Mouse (Mus musculus) neural tube, embryonic 14.5 days (tissue): ENCODE measurements around the gene Tas2r143. TPM values are rescaled to one million over a fixed set of nuclear protein-coding genes. Genes with fewer than 3 reads are reported as not detected.

Experiments used
- ATAC-seq: fragments of 200-750 bp; cut with Nextera tagmentation; 2 replicates; pipeline ENCODE4 v1.8.0; 2017; ENCODE audit warnings: low read depth, mild to moderate bottlenecking, moderate TSS enrichment, moderate library complexity
- H3K27ac ChIP-seq: fragments of 300-500 bp; sonication (generic); 2 replicates; pipeline ENCODE4 v1.5.1; 2014; ENCODE audit warnings: low read depth, mild to moderate bottlenecking, control low read depth, low read length, moderate library complexity, mixed read lengths
- H3K27me3 ChIP-seq: fragments of 300-500 bp; sonication (generic); 2 replicates; pipeline ENCODE4 v1.6.1; 2014; ENCODE audit warnings: low read length; ENCODE audit not compliant: control insufficient read depth, insufficient read depth
- H3K36me3 ChIP-seq: fragments of 300-500 bp; sonication (generic); 2 replicates; pipeline ENCODE4 v1.6.1; 2014; ENCODE audit warnings: low read length, mixed read lengths; ENCODE audit not compliant: control insufficient read depth, insufficient read depth
- H3K4me1 ChIP-seq: fragments of 300-500 bp; sonication (generic); 2 replicates; pipeline ENCODE4 v1.6.1; 2014; ENCODE audit warnings: low read length; ENCODE audit not compliant: control insufficient read depth, insufficient read depth
- H3K4me2 ChIP-seq: fragments of 300-500 bp; sonication (generic); 2 replicates; pipeline ENCODE4 v1.6.1; 2014; ENCODE audit warnings: mild to moderate bottlenecking, low read depth, low read length, control low read depth
- H3K4me3 ChIP-seq: fragments of 300-500 bp; sonication (generic); 2 replicates; pipeline ENCODE4 v1.5.1; 2014; ENCODE audit warnings: low read depth, low read length, control low read depth, mixed read lengths
- H3K9ac ChIP-seq: fragments of 300-500 bp; sonication (generic); replicated peaks from 2 replicates; pipeline ENCODE4 v1.6.1; 2014; ENCODE audit warnings: low read depth, mild to moderate bottlenecking, control low read depth, low read length, mixed read lengths
- H3K9me3 ChIP-seq: fragments of 300-500 bp; sonication (generic); 2 replicates; pipeline ENCODE4 v1.6.1; 2016; ENCODE audit warnings: low read length; ENCODE audit not compliant: control insufficient read depth
- WGBS: fragments of 180-500 bp; shearing (Covaris S2); extraction: QIAGEN DNeasy Blood & Tissue Kit; methylation state at CpG from one replicate; pipeline ENCODE4 v1.1.7; 2014; 5-methylcytosine and 5-hydroxymethylcytosine counted together
- polyA plus RNA-seq: library from polyadenylated mRNA; unstranded; fragments of >200 nt; fragmentation: Nextera tagmentation; extraction: Ambion mirVana; gene quantifications from 2 replicates; pipeline ENCODE4 v1.2.1, GENCODE M21; 2014

Gene Tas2r143
- polyA plus RNA-seq, 1 experiment from 2014 or later = not detected

- WGBS = 97% methylated on average over 5 of the region's 5 CpGs
- H3K4me3 ChIP-seq = no peak overlapping the region
- no peak overlapping the region for H3K27ac ChIP-seq
- no peak overlapping the region for H3K9ac ChIP-seq
- H3K36me3 ChIP-seq = peaks cover 27% of the 10 kb centered on the region
- ATAC-seq = no peak
- H3K4me1 ChIP-seq = 0 out of 2 replicates have a peak, but pooled peaks cover 4% of the 10 kb centered on the region
- H3K9me3 ChIP-seq = no peaks in the 10 kb centered on the region
- no peaks in the 10 kb centered on the region for H3K27me3 ChIP-seq
- no peak overlapping the region for H3K4me2 ChIP-seq
Observed at GRCm38 (mm10) chr6:42356913-42357312, 43.1 kb upstream of the Tas2r143 start.

GRCm38 (mm10) chr6:42357901-42358300 is 42.1 kb upstream of the Tas2r143 start:
- Histone ChIP-seq H3K4me1 (0 out of 2 replicates have a peak, but pooled peaks cover 4% of the 10 kb centered on the region), H3K27me3 (no peaks in the 10 kb centered on the region), H3K9me3 (no peaks in the 10 kb centered on the region), H3K36me3 (peaks cover 27% of the 10 kb centered on the region), H3K4me2 (no peak overlapping the region), H3K27ac (no peak overlapping the region), H3K9ac (no peak overlapping the region), H3K4me3 (no peak overlapping the region)
- 42% methylated on average over 6 of the region's 6 CpGs for WGBS
- no peak for ATAC-seq

GRCm38 (mm10) chr6:42358901-42359300 is 41.1 kb upstream of the Tas2r143 start:
- Histone ChIP-seq H3K4me3 (no peak overlapping the region), H3K4me2 (no peak overlapping the region), H3K27me3 (no peaks in the 10 kb centered on the region), H3K4me1 (no peaks in the 10 kb centered on the region), H3K27ac (no peak overlapping the region), H3K36me3 (peaks cover 27% of the 10 kb centered on the region), H3K9me3 (no peaks in the 10 kb centered on the region), H3K9ac (no peak overlapping the region)
- no peak for ATAC-seq
- WGBS = 92% methylated on average over 12 of the region's 12 CpGs

- no peak for ATAC-seq
- H3K4me2 ChIP-seq = no peak overlapping the region
- H3K27ac ChIP-seq = no peak overlapping the region
- 81% methylated on average over 9 of the region's 9 CpGs for WGBS
- H3K27me3 ChIP-seq = no peaks in the 10 kb centered on the region
- H3K9ac ChIP-seq = no peak overlapping the region
- no peaks in the 10 kb centered on the region for H3K4me1 ChIP-seq
- H3K9me3 ChIP-seq = no peaks in the 10 kb centered on the region
- no peak overlapping the region for H3K4me3 ChIP-seq
- H3K36me3 ChIP-seq = peaks cover 27% of the 10 kb centered on the region
Observed at GRCm38 (mm10) chr6:42359364-42360147, 40.5 kb upstream of the Tas2r143 start.

- Histone ChIP-seq H3K27me3 (no peaks in the 10 kb centered on the region), H3K27ac (no peak overlapping the region), H3K4me3 (no peak overlapping the region), H3K9me3 (no peaks in the 10 kb centered on the region), H3K4me2 (no peak overlapping the region), H3K36me3 (peaks cover 26% of the 10 kb centered on the region), H3K9ac (no peak overlapping the region), H3K4me1 (no peaks in the 10 kb centered on the region)
- 91% methylated on average over 6 of the region's 6 CpGs for WGBS
- ATAC-seq = no peak
Observed at GRCm38 (mm10) chr6:42360231-42360840, 39.7 kb upstream of the Tas2r143 start.

GRCm38 (mm10) chr6:42361041-42361895 is 38.8 kb upstream of the Tas2r143 start:
- Histone ChIP-seq H3K27ac (no peak overlapping the region), H3K27me3 (no peaks in the 10 kb centered on the region), H3K9me3 (no peaks in the 10 kb centered on the region), H3K4me1 (no peaks in the 10 kb centered on the region), H3K4me2 (no peak overlapping the region), H3K4me3 (no peak overlapping the region), H3K36me3 (peaks cover 17% of the 10 kb centered on the region), H3K9ac (no peak overlapping the region)
- 95% methylated on average over 13 of the region's 13 CpGs for WGBS
- ATAC-seq = no peak

GRCm38 (mm10) chr6:42362074-42362473 is 38.0 kb upstream of the Tas2r143 start:
- WGBS = 73% methylated on average over 1 of the region's 1 CpGs
- Histone ChIP-seq H3K36me3 (peaks cover 9% of the 10 kb centered on the region), H3K4me2 (no peak overlapping the region), H3K9me3 (no peaks in the 10 kb centered on the region), H3K9ac (no peak overlapping the region), H3K4me3 (no peak overlapping the region), H3K27me3 (no peaks in the 10 kb centered on the region), H3K4me1 (no peaks in the 10 kb centered on the region), H3K27ac (no peak overlapping the region)
- ATAC-seq = no peak

- H3K4me2 ChIP-seq = no peak overlapping the region
Observed at GRCm38 (mm10) chr6:42362497-42362896, 37.5 kb upstream of the Tas2r143 start.

More at GRCm38 (mm10) chr6:42362497-42362896, 37.5 kb upstream of the Tas2r143 start:
- Histone ChIP-seq H3K9me3 (no peaks in the 10 kb centered on the region), H3K9ac (no peak overlapping the region), H3K4me1 (no peaks in the 10 kb centered on the region), H3K36me3 (peaks cover 5% of the 10 kb centered on the region; the same call in 1 of the 2 replicates), H3K27me3 (no peaks in the 10 kb centered on the region), H3K4me3 (no peak overlapping the region), H3K27ac (no peak overlapping the region)
- 94% methylated on average over 1 of the region's 1 CpGs for WGBS
- no peak for ATAC-seq
